Mouse (Mus musculus) thymus, adult 2 months (tissue): ENCODE results near the gene Uqcrq. TPM values are rescaled to one million over a fixed set of nuclear protein-coding genes. Genes with fewer than 3 reads are reported as not detected.

ENCODE experiments used
- DNase-seq: peaks from one replicate; pipeline ENCODE4 v3.0.0; 2021
- H3K27ac ChIP-seq: fragments of 200-500 bp; 2 replicates; pipeline ENCODE4 v1.5.1; 2012; ENCODE audit warnings: low read length, control low read depth; ENCODE audit not compliant: control insufficient read depth, insufficient read depth
- H3K27me3 ChIP-seq: fragments of 200-500 bp; 2 replicates; pipeline ENCODE4 v1.6.1; 2012; ENCODE audit warnings: mild to moderate bottlenecking, low read length, moderate library complexity, mixed read lengths; ENCODE audit not compliant: control insufficient read depth, insufficient read depth
- H3K36me3 ChIP-seq: fragments of 200-500 bp; 2 replicates; pipeline ENCODE4 v1.6.1; 2012; ENCODE audit warnings: mild to moderate bottlenecking, low read length, moderate library complexity; ENCODE audit not compliant: control insufficient read depth, insufficient read depth
- H3K4me1 ChIP-seq: fragments of 200-500 bp; replicated peaks from 2 replicates; pipeline ENCODE4 v1.6.1; 2012; ENCODE audit warnings: low read length; ENCODE audit not compliant: control insufficient read depth, insufficient read depth
- H3K4me3 ChIP-seq: fragments of 200-500 bp; 2 replicates; pipeline ENCODE4 v1.5.1; 2012; ENCODE audit warnings: mild to moderate bottlenecking, low read length, control low read depth, moderate library complexity; ENCODE audit not compliant: control insufficient read depth, insufficient read depth
- CTCF ChIP-seq: fragments of 200-500 bp; IDR thresholded peaks from 2 replicates; pipeline ENCODE4 v1.5.1; 2012; ENCODE audit warnings: mild to moderate bottlenecking, control low read depth, low read length, moderate library complexity, borderline replicate concordance; ENCODE audit not compliant: control insufficient read depth, poor library complexity, insufficient read depth; ENCODE audit errors: extremely low read depth
- POLR2A ChIP-seq: fragments of 200-500 bp; IDR thresholded peaks from 2 replicates; pipeline ENCODE4 v1.6.1; 2012; ENCODE audit warnings: mild to moderate bottlenecking, low read length, control low read depth, moderate library complexity; ENCODE audit not compliant: control insufficient read depth, poor library complexity, insufficient read depth; ENCODE audit errors: extremely low read depth
- WGBS: fragments of 180-500 bp; shearing (Covaris S2); methylation state at CpG from one replicate; pipeline ENCODE4 v1.1.7; 2018; 5-methylcytosine and 5-hydroxymethylcytosine counted together
- polyA plus RNA-seq: library from polyadenylated mRNA; depleted of rRNA; stranded (reverse); fragments of >200 nt; gene quantifications from 2 replicates; pipeline ENCODE4 v1.2.3, GENCODE M21; 2012

Uqcrq gene
- polyA plus RNA-seq, 1 experiment: 566 TPM

DNA sequence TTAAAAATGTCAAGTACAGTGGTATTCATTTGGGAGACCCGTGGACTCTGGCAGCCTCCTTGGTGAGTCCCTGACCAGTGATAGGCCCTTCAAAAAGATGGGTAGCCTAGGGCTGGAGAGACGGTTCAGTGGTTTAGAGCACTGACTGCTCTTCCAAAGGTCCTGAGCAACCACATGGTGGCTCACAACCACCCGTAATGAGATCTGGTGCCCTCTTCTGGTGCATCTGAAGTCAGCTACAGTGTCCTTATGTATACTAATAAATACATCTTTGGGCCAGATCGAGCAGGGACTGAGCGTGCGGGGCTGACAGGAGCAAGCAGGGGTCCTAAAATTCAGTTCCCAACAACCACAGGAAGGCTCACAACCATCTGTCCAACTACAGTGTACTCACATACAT is 13.2 kb upstream of the Uqcrq start:
- 15% methylated on average over 6 of the region's 6 CpGs for WGBS
- Histone ChIP-seq H3K27ac (no peak overlapping the region), H3K27me3 (no peaks in the 10 kb centered on the region), H3K4me1 (peaks cover 2% of the 10 kb centered on the region; the same call in 1 of the 2 replicates), H3K4me3 (no peak overlapping the region), H3K36me3 (no peaks in the 10 kb centered on the region)
- peak; percentile 50 for DNase-seq
- no peak for TF ChIP-seq CTCF
- no peak for TF ChIP-seq POLR2A

DNA sequence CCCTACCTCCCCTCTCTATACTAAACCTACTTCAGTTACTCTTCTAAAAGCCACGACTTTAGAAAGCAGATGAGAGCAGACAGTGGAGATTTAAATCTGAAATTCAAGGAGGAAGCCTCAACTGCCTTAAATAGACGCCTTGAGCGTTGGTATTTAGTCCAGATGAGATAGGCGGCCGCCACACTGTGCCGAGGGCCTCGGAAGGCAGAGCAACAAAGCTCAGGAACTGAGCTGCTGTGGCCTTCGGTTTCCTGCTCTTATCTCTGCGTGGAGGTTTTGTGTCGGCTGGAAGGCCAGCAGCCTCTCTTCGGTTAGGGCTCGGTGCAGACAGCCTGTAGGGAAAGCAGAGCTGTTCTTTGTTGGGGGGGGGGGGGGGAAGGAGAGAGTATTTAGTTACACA is 11.3 kb upstream of the Uqcrq start:
- Histone ChIP-seq H3K4me3 (no peak overlapping the region), H3K27me3 (no peaks in the 10 kb centered on the region), H3K36me3 (no peaks in the 10 kb centered on the region), H3K27ac (no peak overlapping the region; the same call in 1 of the 2 replicates), H3K4me1 (peaks cover 2% of the 10 kb centered on the region; the same call in 1 of the 2 replicates)
- TF ChIP-seq POLR2A (no peak), CTCF (no peak)
- under 1% methylated on average over 12 of the region's 12 CpGs for WGBS
- DNase-seq: peak; percentile 45

- WGBS: 90% methylated on average over 6 of the region's 6 CpGs
- TF ChIP-seq POLR2A (no peak), CTCF (no peak)
- H3K27me3 ChIP-seq: no peaks in the 10 kb centered on the region
- H3K36me3 ChIP-seq: no peaks in the 10 kb centered on the region
- DNase-seq: no peak
- no peak overlapping the region for H3K27ac ChIP-seq
- H3K4me1 ChIP-seq: peaks cover 10% of the 10 kb centered on the region
- H3K4me3 ChIP-seq: no peak overlapping the region
Measured at GRCm38 (mm10) chr11:53436338-53436737, 5.7 kb upstream of the Uqcrq start.

GRCm38 (mm10) chr11:53435504-53435903 is 4.9 kb upstream of the Uqcrq start:
- no peak overlapping the region for H3K27ac ChIP-seq
- H3K4me3 ChIP-seq: no peak overlapping the region
- DNase-seq: no peak
- TF ChIP-seq CTCF (no peak), POLR2A (no peak)
- 55% methylated on average over 8 of the region's 8 CpGs for WGBS
- H3K27me3 ChIP-seq: no peaks in the 10 kb centered on the region
- peaks cover 9% of the 10 kb centered on the region for H3K4me1 ChIP-seq
- no peaks in the 10 kb centered on the region for H3K36me3 ChIP-seq

- Histone ChIP-seq H3K4me3 (no peak overlapping the region), H3K4me1 (peaks cover 16% of the 10 kb centered on the region), H3K27me3 (no peaks in the 10 kb centered on the region), H3K36me3 (no peaks in the 10 kb centered on the region), H3K27ac (no peak overlapping the region)
- 68% methylated on average over 6 of the region's 6 CpGs for WGBS
- no peak for DNase-seq
- TF ChIP-seq CTCF: no peak
Measured at GRCm38 (mm10) chr11:53433057-53433456, 2.4 kb upstream of the Uqcrq start.

GRCm38 (mm10) chr11:53431347-53432056 is 871 bp upstream of the Uqcrq start:
- peak overlapping the region; percentile 63 for H3K4me3 ChIP-seq
- H3K27ac ChIP-seq: peak overlapping the region; percentile 20
- no peaks in the 10 kb centered on the region for H3K36me3 ChIP-seq
- DNase-seq: no peak
- H3K4me1 ChIP-seq: peaks cover 16% of the 10 kb centered on the region
- TF ChIP-seq POLR2A: no peak
- TF ChIP-seq CTCF: no peak
- 23% methylated on average over 9 of the region's 9 CpGs for WGBS
- no peaks in the 10 kb centered on the region for H3K27me3 ChIP-seq

- peaks cover 13% of the 10 kb centered on the region for H3K4me1 ChIP-seq
Measured at GRCm38 (mm10) chr11:53430300-53430669, 346 bp downstream of the Uqcrq start.

More at GRCm38 (mm10) chr11:53430300-53430669, 346 bp downstream of the Uqcrq start:
- 0 out of 2 replicates have a peak, but pooled peaks have one; percentile 50 for TF ChIP-seq CTCF
- no peak for TF ChIP-seq POLR2A
- Histone ChIP-seq H3K36me3 (no peaks in the 10 kb centered on the region), H3K4me3 (peak overlapping the region; percentile 63), H3K27ac (peak overlapping the region; percentile 4), H3K27me3 (no peaks in the 10 kb centered on the region)
- under 1% methylated on average over 34 of the region's 34 CpGs for WGBS
- DNase-seq: no peak
